Mouse (Mus musculus): ENCODE measurements at regions not wholly inside any gene's neighbourhood (a gene's known extent, or its start where the extent isn't known, plus 50 kb on each side); places are given as distances from the start of the nearest gene placed in this dataset.

GRCm38 (mm10) chr3:66646251-66646650, 334.9 kb upstream of the Rsrc1 start:
- DNase-seq (ENCODE audit: low spot score): no peak

DNA sequence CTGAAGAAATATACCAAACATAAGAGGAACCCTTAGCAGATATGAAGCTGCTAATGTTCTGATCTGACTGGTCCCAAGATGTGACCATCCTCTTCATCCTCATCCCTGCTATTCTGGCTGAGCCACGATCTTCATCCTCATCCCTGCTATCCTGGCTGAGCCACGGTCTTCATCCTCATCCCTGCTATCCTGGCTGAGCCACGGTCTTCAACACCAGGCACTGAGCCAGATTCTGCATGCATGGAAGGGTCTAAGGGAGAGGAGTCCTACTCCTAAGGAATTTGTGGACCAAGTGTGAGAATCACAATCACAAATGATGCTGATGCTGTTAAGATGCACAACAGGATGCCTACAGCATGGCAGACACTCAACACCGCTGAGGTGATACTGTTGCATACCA, 331.9 kb upstream of the Rsrc1 start:
- DNase-seq (ENCODE audit: low spot score): no peak

DNA sequence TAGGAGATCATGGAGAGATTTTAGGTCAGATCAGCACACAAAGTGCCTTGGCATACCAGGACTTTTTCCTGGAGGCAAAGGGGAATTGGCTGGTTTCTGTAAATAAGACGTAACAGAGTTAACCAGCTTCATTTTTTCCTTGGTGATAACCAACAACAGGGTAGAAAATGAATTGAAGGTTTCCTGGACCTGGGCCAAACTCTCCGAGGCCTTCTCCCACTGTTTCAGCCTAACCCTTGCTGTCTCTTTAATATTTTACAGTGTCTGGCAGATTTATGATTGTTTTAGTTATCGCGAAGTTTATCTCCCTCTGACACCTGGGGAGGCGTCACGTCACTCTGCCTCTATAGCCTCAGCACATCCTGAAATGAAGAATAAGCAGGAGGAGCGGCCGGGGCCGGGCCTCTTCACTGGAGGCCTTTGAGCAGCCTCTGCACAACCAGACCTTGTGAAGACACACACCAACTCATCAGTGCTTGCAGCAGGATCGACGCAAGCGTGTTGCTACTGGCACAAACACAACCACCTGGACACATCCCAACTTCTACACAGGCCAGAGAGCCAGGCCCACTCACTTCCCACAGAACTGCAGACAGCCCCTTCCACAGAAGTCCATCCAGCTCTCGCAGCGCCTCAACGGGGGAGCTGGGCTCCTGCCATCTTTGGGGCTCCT, 331.0 kb upstream of the Rsrc1 start:
- DNase-seq (ENCODE audit: low spot score): no peak

DNA sequence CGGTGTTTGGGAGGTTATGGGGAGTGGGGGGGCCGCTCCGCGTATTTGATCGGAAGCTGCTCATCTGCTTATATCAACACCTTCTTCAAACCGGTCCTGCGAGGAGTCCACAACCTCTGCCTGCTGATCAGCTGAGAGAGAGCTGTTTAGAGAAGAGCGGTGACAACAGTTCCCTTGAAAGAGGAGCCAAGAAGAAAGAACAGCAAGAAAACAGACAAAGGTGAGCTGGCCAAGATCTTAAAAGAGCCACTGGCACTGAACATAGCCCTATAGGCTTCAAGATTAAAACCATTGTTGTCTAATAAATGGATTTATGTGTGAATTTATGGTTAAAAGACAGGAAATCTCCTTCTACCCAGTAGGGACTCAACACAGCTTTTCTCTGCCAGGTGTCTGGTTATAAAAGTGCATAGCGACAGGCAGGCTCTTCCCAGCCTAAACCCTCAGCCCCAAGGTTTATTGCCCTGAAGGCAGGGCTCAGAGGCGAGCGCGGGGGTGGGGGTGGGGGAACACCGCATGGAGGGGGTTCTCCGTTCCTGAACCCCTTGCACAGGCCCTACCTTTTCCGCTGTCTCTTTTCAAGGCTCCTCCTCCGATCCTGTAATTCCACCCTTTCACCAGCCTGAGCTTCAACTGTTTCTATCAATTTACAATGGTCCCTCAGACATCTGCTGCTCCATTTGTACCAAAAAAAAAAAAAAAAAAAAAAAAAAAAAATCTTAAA, 330.3 kb upstream of the Rsrc1 start:
- DNase-seq (ENCODE audit: low spot score): no peak

DNA sequence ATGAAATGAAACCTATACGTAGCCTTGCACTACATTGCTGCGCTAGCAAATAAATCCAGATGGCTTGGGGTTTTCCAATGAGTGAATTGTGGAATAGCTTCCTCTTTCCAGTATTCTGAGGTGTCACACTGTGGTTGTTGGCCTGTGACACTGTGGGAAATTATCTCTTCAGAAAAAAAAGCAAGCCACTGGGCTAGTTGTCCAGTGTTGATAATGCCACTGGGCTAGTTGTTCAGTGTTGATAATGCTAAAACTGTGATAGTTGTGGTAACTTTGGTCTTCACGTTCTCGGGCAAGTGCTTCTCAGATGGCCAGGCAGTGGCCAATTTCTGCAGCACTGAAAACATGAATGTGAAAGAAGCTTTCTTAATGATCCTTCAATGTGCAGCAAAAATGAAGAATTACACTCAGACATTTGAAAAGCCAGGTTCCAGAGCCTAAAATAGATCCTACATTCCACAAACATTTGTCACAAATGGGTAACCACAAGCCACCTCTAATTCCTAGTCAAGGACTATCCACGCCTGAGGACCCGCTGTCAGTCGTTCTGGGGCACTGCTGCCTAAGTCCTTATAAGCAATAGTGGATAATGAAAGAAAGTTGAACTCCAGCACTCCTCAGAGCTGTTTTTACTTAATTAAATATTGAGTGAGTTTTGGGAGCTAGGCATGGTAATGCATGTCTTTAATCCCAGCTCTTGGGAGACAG, 328.9 kb upstream of the Rsrc1 start:
- no peak for DNase-seq (ENCODE audit: low spot score)

DNA sequence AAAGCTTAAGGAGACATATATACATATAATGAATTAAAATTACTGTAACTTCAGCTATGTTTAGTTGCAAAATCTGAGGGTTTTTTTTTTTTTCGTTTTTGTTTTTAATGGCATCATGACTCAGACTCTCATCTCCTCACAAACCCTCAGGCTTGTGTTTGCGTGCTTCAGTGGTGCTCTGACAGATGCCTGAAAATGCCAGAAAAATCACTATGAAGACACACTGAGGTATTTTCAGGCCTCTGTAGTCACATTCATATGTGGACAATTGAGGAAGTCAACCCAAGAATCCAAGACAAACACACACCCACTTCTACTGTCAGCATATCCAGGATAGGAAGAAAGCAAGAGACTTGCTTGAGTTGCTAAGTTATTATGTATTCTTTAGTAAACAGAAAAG, 327.2 kb upstream of the Rsrc1 start:
- no peak for DNase-seq (ENCODE audit: low spot score)

DNA sequence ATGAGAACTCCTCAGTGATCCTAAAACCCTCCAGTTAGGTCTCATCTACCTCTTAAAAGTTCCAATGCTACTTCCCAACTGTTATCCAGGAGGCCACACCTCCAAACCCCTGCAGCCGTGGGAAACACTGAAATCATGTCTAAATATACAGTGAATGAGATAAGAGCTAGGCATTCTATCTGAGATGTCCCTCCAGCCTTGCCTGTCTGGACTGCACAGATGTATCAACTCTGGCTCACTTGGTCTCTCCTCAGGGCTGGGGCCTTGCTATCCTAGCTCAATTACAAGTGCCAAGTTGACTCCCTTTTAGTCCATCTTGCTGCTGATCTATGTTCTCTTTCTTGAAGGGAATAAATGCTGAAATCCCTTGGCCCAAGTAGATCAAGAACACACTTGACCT, 326.3 kb upstream of the Rsrc1 start:
- no peak for DNase-seq (ENCODE audit: low spot score)

GRCm38 (mm10) chr3:66656458-66656857, 324.7 kb upstream of the Rsrc1 start:
- DNase-seq (ENCODE audit: low spot score): no peak

DNA sequence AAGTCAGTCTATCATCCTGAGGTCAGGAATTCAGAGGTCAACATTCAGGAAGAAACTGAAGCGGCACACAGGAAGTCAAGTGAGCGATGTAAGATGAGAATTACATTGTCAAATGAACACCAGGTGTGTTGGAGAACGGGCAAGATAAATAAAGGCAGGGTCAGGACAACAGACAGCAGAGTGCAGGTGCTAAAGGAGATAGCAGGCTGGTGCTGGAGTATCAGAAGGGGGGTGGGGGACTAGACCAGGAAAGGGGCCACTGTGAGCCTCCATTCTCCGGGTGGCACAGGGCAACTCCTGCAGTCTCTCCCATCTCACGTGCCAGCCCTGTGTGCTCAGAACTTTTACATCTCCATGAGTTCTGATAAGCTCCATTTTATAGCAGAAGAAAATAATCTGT, 320.6 kb upstream of the Rsrc1 start:
- no peak for DNase-seq (ENCODE audit: low spot score)

- DNase-seq (ENCODE audit: low spot score): no peak
Observed at GRCm38 (mm10) chr3:66661826-66662618, 319.2 kb upstream of the Rsrc1 start.

GRCm38 (mm10) chr3:66683589-66684286, 297.5 kb upstream of the Rsrc1 start:
- peak; percentile 40 for DNase-seq (ENCODE audit: low spot score)

GRCm38 (mm10) chr3:66684287-66684903, 296.8 kb upstream of the Rsrc1 start:
- DNase-seq (ENCODE audit: low spot score): no peak

DNA sequence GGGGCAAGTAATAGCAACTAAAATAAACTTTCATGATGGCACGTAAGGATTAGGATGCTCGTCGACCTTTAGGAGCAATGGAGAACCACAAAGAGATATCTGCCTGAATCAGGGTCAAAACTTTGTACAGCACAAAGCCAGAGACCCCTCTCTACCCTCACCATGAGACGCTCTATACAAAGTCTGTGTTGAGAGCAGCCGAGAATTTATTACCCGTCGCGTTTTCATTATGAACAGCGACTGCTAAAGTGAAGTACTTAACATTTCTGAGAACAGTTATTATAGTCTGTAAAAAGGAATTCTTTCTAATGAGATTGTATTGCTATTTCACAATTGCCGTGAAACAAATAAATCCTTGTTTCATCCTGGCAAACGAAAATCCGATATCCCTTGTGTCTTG, 296.1 kb upstream of the Rsrc1 start:
- no peak for DNase-seq (ENCODE audit: low spot score)

DNA sequence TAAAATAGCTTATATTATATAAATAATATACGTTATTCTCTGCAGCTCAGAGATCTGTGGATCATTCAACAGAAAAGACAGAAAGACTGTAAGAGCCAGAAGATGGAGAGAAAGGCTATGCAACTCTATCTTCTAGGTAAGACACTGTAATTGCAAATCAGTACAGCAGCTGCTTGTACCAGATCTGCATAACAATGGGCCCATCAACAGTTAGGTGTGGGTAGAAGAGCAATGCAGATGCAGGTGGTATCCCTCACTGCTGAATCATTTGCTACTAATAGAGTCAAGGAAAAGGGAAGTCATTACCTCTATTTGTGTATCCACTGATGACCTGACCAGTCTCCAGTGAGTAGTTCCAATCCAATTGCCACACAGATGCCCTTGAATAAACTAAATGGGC, 294.1 kb upstream of the Rsrc1 start:
- no peak for DNase-seq (ENCODE audit: low spot score)

GRCm38 (mm10) chr3:66690906-66691522, 290.2 kb upstream of the Rsrc1 start:
- DNase-seq (ENCODE audit: low spot score): peak; percentile 61

DNA sequence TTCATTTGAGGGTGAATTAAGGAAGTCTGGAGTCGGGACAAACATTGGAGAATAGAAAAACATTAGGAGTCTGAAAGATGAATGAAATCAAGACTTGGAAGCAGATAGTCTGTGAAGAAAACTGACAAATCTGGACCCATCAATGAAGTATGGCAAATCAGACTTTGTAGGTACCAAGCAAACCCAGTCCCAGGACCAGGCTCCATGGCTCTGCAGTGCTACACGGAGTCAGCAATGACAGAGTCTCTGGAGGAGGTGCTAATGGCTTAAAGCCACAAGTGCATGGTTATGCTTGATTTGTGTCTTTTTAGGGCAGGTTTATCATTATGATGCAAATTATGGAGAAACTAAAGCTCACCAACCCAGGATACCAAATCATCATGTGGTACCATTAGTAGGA, 286.1 kb upstream of the Rsrc1 start:
- DNase-seq (ENCODE audit: low spot score): no peak

- DNase-seq (ENCODE audit: low spot score): no peak
Observed at GRCm38 (mm10) chr3:66695661-66696253, 285.4 kb upstream of the Rsrc1 start.

- no peak for DNase-seq (ENCODE audit: low spot score)
Observed at GRCm38 (mm10) chr3:66698083-66698482, 283.1 kb upstream of the Rsrc1 start.

DNA sequence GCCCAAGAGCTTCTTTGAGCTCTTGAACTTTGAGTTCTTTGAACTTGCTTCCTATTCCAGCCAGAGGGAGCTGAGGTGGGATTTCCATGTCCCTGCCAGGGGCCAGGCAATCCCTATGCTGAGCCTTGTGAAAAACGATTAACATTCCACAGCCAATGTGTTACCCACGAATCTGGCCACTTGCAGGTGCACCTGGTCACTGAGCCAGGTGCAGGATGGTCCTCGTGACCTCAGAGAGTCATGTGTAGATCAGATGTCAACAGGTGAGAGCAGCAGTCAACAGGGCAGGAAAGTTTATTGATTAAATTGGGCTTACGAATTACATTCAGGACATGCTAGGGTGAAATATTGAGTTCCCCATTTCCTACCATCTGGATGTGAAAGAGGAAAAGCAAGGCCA, 275.4 kb upstream of the Rsrc1 start:
- no peak for DNase-seq (ENCODE audit: low spot score)

- no peak for DNase-seq (ENCODE audit: low spot score)
Observed at GRCm38 (mm10) chr3:66735468-66735867, 245.7 kb upstream of the Rsrc1 start.
